Mouse (Mus musculus) natural killer cell, adult 2 months (primary cell): ENCODE results near the gene Tspan11.
A peak's percentile ranks its signal among the peaks of the same experiment; 100 is the strongest.

ENCODE experiments used
- DNase-seq, 2 experiments: peaks; one replicate each; pipeline ENCODE4 v3.0.0; 2022; ENCODE audit warnings: low spot score in 2 of 2

The Tspan11 gene

DNA sequence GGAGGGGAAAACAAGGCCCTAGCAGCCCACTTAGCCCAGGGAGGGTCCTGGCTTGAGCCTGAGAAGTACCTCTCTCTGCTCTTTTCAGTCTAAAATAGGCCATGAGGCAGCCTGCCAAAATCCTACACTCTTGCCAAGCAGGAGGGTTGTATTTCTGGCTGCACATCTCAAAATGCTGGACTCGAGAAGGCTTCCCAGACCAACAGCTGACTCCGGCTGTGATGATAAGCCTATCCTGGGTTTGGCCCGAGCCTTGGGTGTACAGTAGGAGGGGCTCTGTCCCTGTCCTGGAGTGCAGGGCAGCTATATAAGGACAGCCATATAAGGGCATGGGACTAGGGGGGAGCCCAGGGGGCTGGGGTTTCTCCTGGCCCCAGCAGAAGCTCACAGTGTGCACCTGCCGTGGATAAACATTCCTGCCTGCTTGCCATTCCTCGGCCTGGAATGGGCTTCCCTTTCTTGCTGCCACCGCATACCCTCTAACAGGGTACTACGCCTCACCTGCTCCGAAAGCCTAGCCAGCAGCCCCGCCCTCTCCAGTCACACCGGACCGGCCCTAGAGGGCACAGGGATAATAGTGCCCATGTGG is 102.3 kb downstream of the Tspan11 start:
- no peak for DNase-seq

DNA sequence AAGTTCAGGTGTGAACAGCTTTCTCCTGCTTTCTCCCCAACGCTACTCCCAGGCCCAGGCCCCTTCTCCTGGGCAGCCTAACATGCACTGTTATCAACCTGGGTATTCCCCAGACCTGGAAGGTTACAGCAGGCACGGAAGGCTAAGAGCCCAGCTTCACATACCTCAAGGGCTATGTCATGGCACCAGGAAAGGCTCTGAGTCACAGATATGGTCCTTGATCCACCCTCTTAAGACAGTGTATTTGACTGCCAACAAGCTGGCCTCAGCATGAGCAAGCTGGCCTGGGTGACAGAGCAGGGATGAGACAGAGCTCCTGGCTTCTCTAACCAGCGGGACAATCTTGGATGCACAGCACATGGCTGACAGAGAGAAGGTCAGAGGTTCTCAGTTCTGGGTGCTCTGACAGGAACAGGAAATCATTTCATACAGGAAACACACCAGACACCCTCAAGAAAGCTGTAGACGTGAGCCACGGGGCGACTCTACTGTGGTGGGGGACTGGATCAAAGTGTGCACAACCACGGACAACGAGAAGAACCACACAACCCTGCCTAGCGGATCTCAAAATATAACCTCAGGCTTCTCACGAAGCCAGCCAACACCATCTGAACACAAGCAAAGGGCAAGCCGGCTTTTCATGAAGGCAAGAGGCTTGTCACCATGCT is 104.3 kb downstream of the Tspan11 start:
- peak; percentile 74 to 83 for DNase-seq

DNA sequence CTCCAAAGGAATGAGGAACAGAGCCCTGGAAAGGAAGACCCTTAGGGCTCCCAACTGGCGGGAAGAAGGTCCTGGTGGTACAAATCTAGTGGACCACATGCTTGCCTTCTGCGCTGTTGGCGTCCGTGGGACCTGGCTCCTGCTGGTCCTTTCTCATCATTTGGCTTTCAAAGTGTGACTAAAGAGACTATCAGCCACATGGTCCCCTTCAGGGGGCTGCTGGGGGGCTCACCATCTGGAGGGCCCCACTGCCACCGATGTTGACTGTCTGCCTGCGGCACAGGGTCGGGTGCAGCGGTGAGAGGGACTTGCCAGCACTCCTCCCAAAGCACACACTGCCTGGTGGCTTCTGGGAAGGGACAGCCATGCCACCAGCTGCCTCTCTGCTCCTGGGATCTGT is 105.6 kb downstream of the Tspan11 start:
- DNase-seq, result no peak

DNA sequence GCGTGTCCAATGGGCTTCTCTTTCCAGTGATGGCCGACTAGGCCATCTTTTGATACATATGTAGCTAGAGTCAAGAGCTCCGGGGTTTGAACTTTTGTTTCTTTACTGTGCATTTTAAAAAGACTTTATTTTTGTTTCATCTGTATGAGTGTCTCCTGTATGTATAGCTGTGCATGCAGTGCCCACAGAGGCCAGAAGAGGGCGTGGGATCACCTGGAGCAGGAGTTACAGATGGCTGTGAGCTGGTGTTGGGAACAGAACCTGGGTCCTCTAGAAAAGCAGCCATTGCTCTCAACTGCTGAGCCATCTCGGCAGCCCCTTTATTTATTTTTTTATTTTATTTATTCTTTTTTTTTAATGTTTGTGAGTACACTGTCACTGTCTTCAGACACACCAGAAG is 109.5 kb downstream of the Tspan11 start:
- DNase-seq, result no peak

DNA sequence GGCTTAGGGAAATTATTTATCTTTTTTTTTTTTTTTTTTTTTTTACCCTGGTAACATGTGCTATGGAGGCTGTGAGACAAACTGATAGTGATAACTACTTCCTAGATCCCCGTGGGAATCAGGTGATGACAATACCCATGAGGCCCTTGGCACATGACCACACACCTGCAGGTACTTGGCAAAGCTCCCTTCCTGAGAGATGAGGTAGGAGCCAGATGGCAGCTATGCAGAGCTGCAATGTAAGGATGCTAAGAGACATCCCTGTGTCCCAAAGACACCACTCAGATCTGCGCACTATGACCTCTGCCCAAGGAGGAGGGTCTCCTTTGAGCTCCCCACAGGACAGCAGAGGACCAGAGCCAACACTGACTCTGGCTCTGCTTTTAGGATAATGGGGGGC is 111.7 kb downstream of the Tspan11 start:
- no peak for DNase-seq

DNA sequence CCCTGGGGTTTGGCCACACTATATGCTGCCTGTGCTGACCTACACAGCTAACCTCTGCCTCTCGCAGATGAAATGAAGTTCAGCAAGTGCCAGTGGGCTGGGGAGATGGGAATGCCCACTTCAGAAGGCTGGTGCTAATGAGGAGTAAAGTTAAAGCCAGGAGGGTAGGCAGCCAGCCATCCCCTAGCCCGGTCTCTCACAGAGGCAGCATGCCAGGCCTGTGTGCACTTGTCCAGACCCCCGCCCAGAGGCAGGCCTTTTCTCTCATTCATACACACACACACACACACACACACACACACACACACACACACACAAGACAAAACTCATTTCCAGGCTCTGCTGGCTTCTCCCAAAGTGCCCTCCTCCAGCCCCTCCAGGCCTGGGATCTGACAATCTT is 113.4 kb downstream of the Tspan11 start:
- no peak for DNase-seq

DNA sequence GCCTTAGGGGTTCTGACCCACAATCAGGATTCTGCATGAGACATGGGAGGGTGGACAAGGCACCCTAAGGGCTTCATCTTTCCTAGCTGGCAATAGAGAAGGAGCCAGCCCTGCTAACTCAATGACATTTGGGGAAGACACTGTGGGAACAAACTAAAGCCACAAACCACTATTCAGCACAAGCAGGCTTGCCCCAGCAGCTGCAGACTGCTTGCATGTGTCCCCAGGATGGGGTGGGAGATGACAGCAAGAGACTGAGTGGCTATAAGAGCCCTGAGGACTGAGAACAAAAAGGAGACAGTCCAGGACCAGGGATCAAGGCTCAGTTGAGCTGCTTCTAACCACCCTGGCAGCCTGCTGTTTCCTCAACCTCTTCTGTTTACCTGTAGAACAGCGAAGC is 114.2 kb downstream of the Tspan11 start:
- no peak for DNase-seq

DNA sequence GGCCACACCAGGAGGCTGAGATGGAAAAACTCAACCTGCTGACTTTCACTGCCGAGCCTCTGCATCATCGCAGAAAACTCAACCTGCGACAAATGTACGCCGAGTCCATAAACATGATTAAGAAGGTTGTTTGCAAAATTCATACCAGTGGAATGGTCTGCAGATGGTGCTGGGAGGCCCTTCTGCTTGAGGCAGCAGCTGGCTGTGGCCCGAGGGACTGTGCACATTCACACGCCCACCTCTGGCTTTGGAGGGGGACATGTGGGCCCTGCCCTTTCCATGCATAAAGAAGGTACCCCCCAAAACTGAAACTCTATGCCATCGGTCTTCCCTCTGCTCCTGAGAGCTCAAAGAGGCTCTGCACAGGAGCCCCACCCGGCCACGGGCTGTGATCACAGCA is 114.7 kb downstream of the Tspan11 start:
- DNase-seq, result no peak

DNA sequence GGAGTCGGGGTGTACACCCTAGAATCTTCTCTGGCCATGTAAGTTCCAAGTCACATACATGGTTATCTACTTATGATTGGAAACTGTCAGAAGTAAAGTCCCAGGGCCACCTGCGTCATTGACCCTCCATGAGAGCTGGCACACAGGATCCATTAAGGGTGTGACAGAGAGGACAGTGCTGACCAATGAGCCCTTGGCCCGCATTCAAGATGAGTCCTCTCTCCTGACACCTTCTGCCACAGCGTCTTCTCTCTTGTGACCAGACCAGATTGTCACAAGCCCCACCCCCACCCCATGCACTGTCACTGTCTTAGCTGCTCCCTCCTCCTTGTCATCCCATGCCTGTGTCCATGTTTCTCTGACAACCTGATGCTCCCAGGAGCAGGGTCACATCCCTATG is 115.3 kb downstream of the Tspan11 start:
- peak; percentile 42 to 62 for DNase-seq

DNA sequence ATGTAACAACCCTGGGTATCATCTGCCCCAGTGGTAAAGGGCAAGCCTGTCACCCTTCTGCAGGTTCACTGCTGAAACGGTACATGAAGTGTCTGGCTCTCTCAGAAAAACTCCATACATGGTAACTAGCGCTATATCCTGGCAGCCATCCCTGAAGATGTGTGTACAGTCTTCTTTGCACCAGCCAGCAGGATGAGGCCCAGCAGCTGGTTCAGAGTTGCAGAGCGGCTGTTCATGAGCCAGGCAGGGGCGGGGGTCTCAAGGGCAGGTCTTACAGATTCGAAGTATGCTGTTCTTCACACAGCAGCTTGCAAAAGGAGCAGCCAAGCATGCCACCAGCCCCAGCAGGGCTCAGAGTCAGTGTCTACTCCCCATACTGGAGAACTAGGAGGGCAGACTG is 116.2 kb downstream of the Tspan11 start:
- no peak for DNase-seq
